Mouse (Mus musculus): ENCODE measurements around the gene Znhit3.

Znhit3 gene

GRCm38 (mm10) chr11:84916053-84916702 is at the start of gene Znhit3:
Gene Znhit3 (minus strand): TSS chr11:84916366.
- peak; percentile 88 for DNase-seq

GRCm38 (mm10) chr11:84963556-84963955 is 47.4 kb upstream of the Znhit3 start:
- DNase-seq, result no peak

GRCm38 (mm10) chr11:84962536-84962935 is 46.4 kb upstream of the Znhit3 start:
- DNase-seq, result no peak

GRCm38 (mm10) chr11:84961571-84961970 is 45.4 kb upstream of the Znhit3 start:
- DNase-seq, result no peak

GRCm38 (mm10) chr11:84960780-84961179 is 44.6 kb upstream of the Znhit3 start:
- no peak for DNase-seq

GRCm38 (mm10) chr11:84960291-84960690 is 44.1 kb upstream of the Znhit3 start:
- no peak for DNase-seq

- peak; percentile 87 for DNase-seq
These were observed 43.6 kb upstream of the Znhit3 start for GRCm38 (mm10) chr11:84959701-84960181.

- peak; percentile 55 for DNase-seq
These were observed 43.0 kb upstream of the Znhit3 start for GRCm38 (mm10) chr11:84959181-84959580.

GRCm38 (mm10) chr11:84958271-84958630 is 42.1 kb upstream of the Znhit3 start:
- peak; percentile 66 for DNase-seq

GRCm38 (mm10) chr11:84957591-84958270 is 41.6 kb upstream of the Znhit3 start, which contains the start of gene Car4:
Gene Car4 (plus strand): TSS chr11:84957786.
- DNase-seq, result peak; percentile 52

GRCm38 (mm10) chr11:84957171-84957570 is 41.0 kb upstream of the Znhit3 start:
- no peak for DNase-seq

GRCm38 (mm10) chr11:84956400-84956799 is 40.2 kb upstream of the Znhit3 start:
- DNase-seq, result no peak

GRCm38 (mm10) chr11:84952611-84953010 is 36.4 kb upstream of the Znhit3 start:
- peak; percentile 30 for DNase-seq

GRCm38 (mm10) chr11:84948526-84948925 is 32.4 kb upstream of the Znhit3 start:
- peak; percentile 75 for DNase-seq

- no peak for DNase-seq
These were observed 31.9 kb upstream of the Znhit3 start for GRCm38 (mm10) chr11:84948114-84948513.

GRCm38 (mm10) chr11:84947206-84947605 is 31.0 kb upstream of the Znhit3 start:
- DNase-seq, result no peak

GRCm38 (mm10) chr11:84945841-84946240 is 29.7 kb upstream of the Znhit3 start:
- DNase-seq, result peak; percentile 85

GRCm38 (mm10) chr11:84944639-84945435 is 28.7 kb upstream of the Znhit3 start:
- no peak for DNase-seq

GRCm38 (mm10) chr11:84943948-84944347 is 27.8 kb upstream of the Znhit3 start:
- peak; percentile 51 for DNase-seq

- DNase-seq, result no peak
These were observed 24.0 kb upstream of the Znhit3 start for GRCm38 (mm10) chr11:84940140-84940539.

- no peak for DNase-seq
These were observed 23.4 kb upstream of the Znhit3 start for GRCm38 (mm10) chr11:84939508-84940053.

GRCm38 (mm10) chr11:84932261-84932660 is 16.1 kb upstream of the Znhit3 start:
- DNase-seq, result no peak

- DNase-seq, result no peak
These were observed 4.8 kb upstream of the Znhit3 start for GRCm38 (mm10) chr11:84920981-84921380.
